Comparison of ENCODE assay signal across 9 mouse cellular contexts in the genomic region with DNA sequence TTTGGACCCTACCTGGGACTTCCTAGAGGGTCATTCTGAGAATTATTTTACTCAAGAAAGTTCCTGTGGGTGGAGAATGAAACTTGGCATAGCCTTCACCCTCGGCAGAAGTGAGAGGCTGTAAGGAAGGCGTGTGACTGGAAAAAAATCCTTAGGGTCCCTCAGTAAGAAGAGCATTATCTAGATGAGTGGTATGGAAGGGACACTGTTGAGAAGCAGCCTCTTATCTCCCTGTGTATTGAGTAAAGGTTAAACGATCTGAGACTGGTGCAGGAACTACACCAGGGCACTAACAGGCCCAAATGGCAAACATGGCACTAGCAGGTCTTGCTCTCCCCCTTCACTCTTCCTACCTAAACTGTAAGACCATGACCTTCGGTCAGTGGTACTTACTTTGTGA. TPM values are rescaled to one million over a fixed set of nuclear protein-coding genes. Genes with fewer than 3 reads are reported as not detected.
DNase-seq lines count a peak whose midpoint lies in the region; ATAC-seq lines count a peak whose summit lies in the region.
"Had no signal": no experiment of that assay in that cellular context is flagged by ENCODE, and none has a peak within 500 bp of the region (broad histone marks: within the 10 kb centered on the region; RNA-seq: fewer than 3 reads in every experiment).

No protein-coding gene starts in this region.

- H3K27ac ChIP-seq in lung, embryonic 16.5 days (ENCODE audit: low read length), result no peak overlapping the region
- H3K27ac ChIP-seq in limb, embryonic 10.5 days, result peak overlapping the region; percentile 96
- no peak overlapping the region for H3K27ac ChIP-seq in neural tube, embryonic 15.5 days (replicated peaks)

- 77% methylated on average over 4 of the region's 4 CpGs for WGBS in lung, embryonic 16.5 days
- WGBS in limb, embryonic 10.5 days, result 90% methylated on average over 4 of the region's 4 CpGs
- WGBS in neural tube, embryonic 15.5 days, result 90% methylated on average over 4 of the region's 4 CpGs

- H3K4me3 ChIP-seq in lung, embryonic 16.5 days (ENCODE audit: low read length), result peak overlapping the region; percentile 84
- H3K4me3 ChIP-seq in limb, embryonic 10.5 days, result peak overlapping the region; percentile 86
- H3K4me3 ChIP-seq in neural tube, embryonic 15.5 days (replicated peaks), result peak overlapping the region; percentile 87

- no peaks in the 10 kb centered on the region for H3K27me3 ChIP-seq in lung, embryonic 16.5 days (ENCODE audit: control insufficient read depth, insufficient read depth, low read depth, low read length)
- H3K27me3 ChIP-seq in limb, embryonic 10.5 days (ENCODE audit: low read depth, poor library complexity, severe bottlenecking), result no peaks in the 10 kb centered on the region
- H3K27me3 ChIP-seq in neural tube, embryonic 15.5 days (replicated peaks), result no peaks in the 10 kb centered on the region

- peak overlapping the region; percentile 46 for H3K4me2 ChIP-seq in lung, embryonic 16.5 days (ENCODE audit: low read depth, low read length)
- H3K4me2 ChIP-seq in neural tube, embryonic 15.5 days, result peak overlapping the region; percentile 60

- DNase-seq in lung, postnatal 25 days (ENCODE audit: low spot score), result no peak
- DNase-seq in limb, embryonic 10.5 days (ENCODE audit: low spot score), result no peak
- DNase-seq in left cerebral cortex, postnatal 25 days (ENCODE audit: low spot score in 2 of 2), result no peak
- DNase-seq in adrenal gland, adult 8-10 months, result no peak
- no peak for DNase-seq in frontal cortex, postnatal 10 days (ENCODE audit: low spot score in 2 of 2)

- H3K9me3 ChIP-seq in lung, embryonic 16.5 days (ENCODE audit: control insufficient read depth, low read length), result peaks cover 10% of the 10 kb centered on the region; the same call in 1 of the 2 replicates
- no peaks in the 10 kb centered on the region for H3K9me3 ChIP-seq in limb, embryonic 10.5 days (replicated peaks)
- no peaks in the 10 kb centered on the region; the same call in 1 of the 2 replicates for H3K9me3 ChIP-seq in neural tube, embryonic 15.5 days (replicated peaks)

- intact Hi-C loops in left cerebral cortex, postnatal 25 days (cut with DNase I), result loop anchor here (5.0 kb wide), 1 partner anchor 86 kb away; a partner anchor contains a TSS

- H3K4me1 ChIP-seq in lung, embryonic 16.5 days (replicated peaks; ENCODE audit: control insufficient read depth, insufficient read depth, low read length), result peaks cover 15% of the 10 kb centered on the region
- H3K4me1 ChIP-seq in limb, embryonic 10.5 days, result peaks cover 8% of the 10 kb centered on the region
- H3K4me1 ChIP-seq in neural tube, embryonic 15.5 days, result peaks cover 27% of the 10 kb centered on the region

- peak; percentile 50 for ATAC-seq in lung, embryonic 16.5 days (ENCODE audit: low read depth)
- peak; percentile 22 for ATAC-seq in erythroid progenitor cell, adult 5-6 weeks (replicated peaks; ENCODE audit: low FRiP score, poor library complexity, severe bottlenecking)
- peak; percentile 48 for ATAC-seq in neural tube, embryonic 15.5 days (ENCODE audit: low FRiP score)

- H3K9ac ChIP-seq in lung, embryonic 16.5 days (ENCODE audit: low read length), result peak overlapping the region; percentile 94
- peak overlapping the region; percentile 82 for H3K9ac ChIP-seq in neural tube, embryonic 15.5 days (replicated peaks)

- peaks cover 13% of the 10 kb centered on the region for H3K36me3 ChIP-seq in lung, embryonic 16.5 days (ENCODE audit: control insufficient read depth, insufficient read depth, low read length)
- peaks cover 23% of the 10 kb centered on the region for H3K36me3 ChIP-seq in limb, embryonic 10.5 days
- peaks cover 14% of the 10 kb centered on the region for H3K36me3 ChIP-seq in neural tube, embryonic 15.5 days

RNA-seq across cellular contexts. Expression of a gene that starts 0.4 kb away (rescaled TPM):
- 79.4 and 80.6 TPM in 2 replicates for polyA plus RNA-seq in lung, embryonic 16.5 days (2015; fragmentation: Nextera tagmentation; extraction: Ambion mirVana)
- 13.7 and 36.5 TPM in 2 replicates for total RNA-seq in erythroid progenitor cell, adult 5-6 weeks (2015; ENCODE audit: low replicate concordance)
- 24.8 and 40.7 TPM in 2 replicates for total RNA-seq in erythroid progenitor cell, adult 5-6 weeks (2017; ENCODE audit: low replicate concordance)
- polyA plus RNA-seq in limb, embryonic 10.5 days (2016; fragmentation: Nextera tagmentation; extraction: Ambion mirVana), result 66.4 and 82.5 TPM in 2 replicates
- 90.1 and 96.7 TPM in 2 replicates for polyA plus RNA-seq in neural tube, embryonic 15.5 days (2015; fragmentation: Nextera tagmentation; extraction: Ambion mirVana)
- total RNA-seq in left cerebral cortex, postnatal 25 days (2021), result 100 to 1,000 TPM; 151 to 172 TPM
- 100 to 1,000 TPM; 132 to 160 (median 142) TPM for total RNA-seq in adrenal gland, adult 8-10 months (2022)

RNA-seq across cellular contexts. Expression of a gene that starts 19.3 kb away (rescaled TPM):
- 5.3 and 6.0 TPM in 2 replicates for polyA plus RNA-seq in lung, embryonic 16.5 days (2015; fragmentation: Nextera tagmentation; extraction: Ambion mirVana)
- total RNA-seq in erythroid progenitor cell, adult 5-6 weeks (2015; ENCODE audit: low replicate concordance), result 0.72 TPM in 1 of 2 replicates, not detected in the other
- total RNA-seq in erythroid progenitor cell, adult 5-6 weeks (2017; ENCODE audit: low replicate concordance), result 0.23 and 0.39 TPM in 2 replicates
- 3.1 and 3.8 TPM in 2 replicates for polyA plus RNA-seq in limb, embryonic 10.5 days (2016; fragmentation: Nextera tagmentation; extraction: Ambion mirVana)
- 3.5 TPM in 2 replicates for polyA plus RNA-seq in neural tube, embryonic 15.5 days (2015; fragmentation: Nextera tagmentation; extraction: Ambion mirVana)
- total RNA-seq in left cerebral cortex, postnatal 25 days (2021), result 1 to 10 TPM; 4.1 to 5.0 TPM
- total RNA-seq in adrenal gland, adult 8-10 months (2022), result 10 to 100 TPM in 3 of 4 experiments, 1 to 10 TPM in 1; 8.3 to 12.8 (median 11.1) TPM

RNA-seq across cellular contexts. Expression of a gene that starts 22.4 kb away (rescaled TPM):
- polyA plus RNA-seq in lung, embryonic 16.5 days (2015; fragmentation: Nextera tagmentation; extraction: Ambion mirVana), result 0.44 and 0.75 TPM in 2 replicates
- total RNA-seq in erythroid progenitor cell, adult 5-6 weeks (2015; ENCODE audit: low replicate concordance), result not detected in 2 replicates
- not detected in 2 replicates for total RNA-seq in erythroid progenitor cell, adult 5-6 weeks (2017; ENCODE audit: low replicate concordance)
- polyA plus RNA-seq in limb, embryonic 10.5 days (2016; fragmentation: Nextera tagmentation; extraction: Ambion mirVana), result 0.65 TPM in 1 of 2 replicates, not detected in the other
- polyA plus RNA-seq in neural tube, embryonic 15.5 days (2015; fragmentation: Nextera tagmentation; extraction: Ambion mirVana), result 0.51 and 0.55 TPM in 2 replicates
- total RNA-seq in left cerebral cortex, postnatal 25 days (2021), result not detected
- not detected for total RNA-seq in adrenal gland, adult 8-10 months (2022)
- polyA plus RNA-seq: brain, embryonic 14.5 days had no signal

RNA-seq across cellular contexts. Expression of a gene that starts 56.7 kb away (rescaled TPM):
- polyA plus RNA-seq in lung, embryonic 16.5 days (2015; fragmentation: Nextera tagmentation; extraction: Ambion mirVana), result 17.2 and 19.5 TPM in 2 replicates
- total RNA-seq in erythroid progenitor cell, adult 5-6 weeks (2015; ENCODE audit: low replicate concordance), result not detected in 2 replicates
- 3.1 TPM in 1 of 2 replicates, not detected in the other for total RNA-seq in erythroid progenitor cell, adult 5-6 weeks (2017; ENCODE audit: low replicate concordance)
- polyA plus RNA-seq in limb, embryonic 10.5 days (2016; fragmentation: Nextera tagmentation; extraction: Ambion mirVana), result 31.7 and 35.7 TPM in 2 replicates
- polyA plus RNA-seq in neural tube, embryonic 15.5 days (2015; fragmentation: Nextera tagmentation; extraction: Ambion mirVana), result 15.4 and 16.6 TPM in 2 replicates
- 1 to 10 TPM; 7.0 to 7.2 TPM for total RNA-seq in left cerebral cortex, postnatal 25 days (2021)
- 1 to 10 TPM; 5.5 to 8.5 (median 7.2) TPM for total RNA-seq in adrenal gland, adult 8-10 months (2022)
